Mouse (Mus musculus) heart, postnatal 0 days (tissue): ENCODE data around the gene Krtap13. TPM values are rescaled to one million over a fixed set of nuclear protein-coding genes. Genes with fewer than 3 reads are reported as not detected.

Experiments used
- ATAC-seq: fragments of 200-750 bp; cut with Nextera tagmentation; 2 replicates; pipeline ENCODE4 v1.8.0; 2017; ENCODE audit warnings: low read depth, moderate number of reproducible peaks, moderate library complexity; ENCODE audit not compliant: insufficient read depth
- DNase-seq: peaks from one replicate; pipeline ENCODE4 v3.0.0-alpha.2; 2016; ENCODE audit warnings: low spot score
- H3K27ac ChIP-seq: fragments of 300-500 bp; sonication (generic); 2 replicates; pipeline ENCODE4 v1.5.1; 2014; ENCODE audit warnings: low read depth, mild to moderate bottlenecking
- H3K27me3 ChIP-seq: fragments of 300-500 bp; sonication (generic); 2 replicates; pipeline ENCODE4 v1.6.1; 2014; ENCODE audit warnings: low read length, mixed read lengths; ENCODE audit not compliant: control insufficient read depth, insufficient read depth
- H3K36me3 ChIP-seq: fragments of 300-500 bp; sonication (generic); replicated peaks from 2 replicates; pipeline ENCODE4 v1.6.1; 2014; ENCODE audit warnings: low read length, mixed read lengths; ENCODE audit not compliant: control insufficient read depth, insufficient read depth
- H3K4me1 ChIP-seq: fragments of 300-500 bp; sonication (generic); 2 replicates; pipeline ENCODE4 v1.6.1; 2014; ENCODE audit warnings: antibody characterized with exemption; ENCODE audit not compliant: control insufficient read depth, insufficient read depth
- H3K4me2 ChIP-seq: fragments of 300-500 bp; sonication (generic); 2 replicates; pipeline ENCODE4 v1.6.1; 2014; ENCODE audit warnings: low read depth, mild to moderate bottlenecking, low read length, moderate library complexity
- H3K4me3 ChIP-seq: fragments of 300-500 bp; sonication (generic); 2 replicates; pipeline ENCODE4 v1.5.1; 2014; ENCODE audit warnings: low read depth, low read length
- H3K9ac ChIP-seq: fragments of 300-500 bp; sonication (generic); replicated peaks from 2 replicates; pipeline ENCODE4 v1.6.1; 2014; ENCODE audit warnings: low read depth, low read length, mixed read lengths
- H3K9me3 ChIP-seq: fragments of 300-500 bp; sonication (generic); replicated peaks from 2 replicates; pipeline ENCODE4 v1.6.1; 2016; ENCODE audit warnings: low read length; ENCODE audit not compliant: control insufficient read depth
- CTCF ChIP-seq: IDR thresholded peaks from 2 replicates; pipeline ENCODE4 v1.5.1; 2016; ENCODE audit warnings: antibody characterized with exemption, control low read depth, low read depth
- EP300 ChIP-seq: IDR thresholded peaks from 2 replicates; pipeline ENCODE4 v1.6.1; 2016; ENCODE audit warnings: antibody characterized with exemption, low read depth
- WGBS: fragments of 180-500 bp; shearing (Covaris S2); extraction: QIAGEN DNeasy Blood & Tissue Kit; methylation state at CpG from one replicate; pipeline ENCODE4 v1.1.7; 2014; 5-methylcytosine and 5-hydroxymethylcytosine counted together
- polyA plus RNA-seq: library from polyadenylated mRNA; unstranded; fragments of >200 nt; fragmentation: Nextera tagmentation; extraction: Ambion mirVana; gene quantifications from 2 replicates; pipeline ENCODE4 v1.2.1, GENCODE M21; 2015
- total RNA-seq: library from RNA; depleted of rRNA; stranded (reverse); fragments of >200 nt; gene quantifications from 2 replicates; pipeline ENCODE4 v1.2.3, GENCODE M21; 2014; ENCODE audit warnings: low replicate concordance

The Krtap13 gene
- total and polyA plus RNA-seq, 2 experiments from 2014 or later: not detected

- TF ChIP-seq EP300: 0 out of 2 replicates have a peak, but pooled peaks have one; percentile 35
- TF ChIP-seq CTCF: no peak
- no peak overlapping the region for H3K27ac ChIP-seq
- WGBS: 55% methylated on average over 4 of the region's 4 CpGs
- no peaks in the 10 kb centered on the region for H3K36me3 ChIP-seq
- no peaks in the 10 kb centered on the region for H3K9me3 ChIP-seq
- no peaks in the 10 kb centered on the region for H3K27me3 ChIP-seq
- peak; percentile 7 for DNase-seq
- H3K9ac ChIP-seq: no peak overlapping the region
- ATAC-seq: no peak
- H3K4me2 ChIP-seq: no peak overlapping the region
- H3K4me1 ChIP-seq: no peaks in the 10 kb centered on the region
- H3K4me3 ChIP-seq: no peak overlapping the region
Measured at GRCm38 (mm10) chr16:88744750-88745340, 6.6 kb downstream of the Krtap13 start.

DNA sequence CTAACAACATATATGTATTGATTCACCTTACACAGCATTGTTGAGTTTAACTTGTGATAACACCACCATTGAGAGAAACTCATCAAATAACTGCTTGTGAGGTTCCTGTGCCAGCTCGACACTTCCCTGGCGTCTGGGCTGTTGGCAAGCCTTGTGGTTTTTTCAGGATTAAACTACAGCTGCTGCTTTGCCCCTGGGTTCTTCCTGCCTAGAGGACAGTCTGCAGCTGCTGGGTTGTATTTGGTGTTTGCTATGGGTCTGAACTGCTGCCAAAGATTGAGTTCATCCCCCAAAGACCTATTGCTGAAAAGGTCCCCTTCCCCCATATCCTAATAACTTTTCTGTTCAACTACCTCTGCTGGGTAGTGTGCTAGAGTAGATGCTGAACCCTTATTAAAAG lies 16.0 kb downstream of the Krtap13 start:
- H3K36me3 ChIP-seq: no peaks in the 10 kb centered on the region
- WGBS: 29% methylated on average over 2 of the region's 2 CpGs
- DNase-seq (no peak), ATAC-seq (no peak)
- no peaks in the 10 kb centered on the region for H3K27me3 ChIP-seq
- H3K4me2 ChIP-seq: no peak overlapping the region
- TF ChIP-seq CTCF (no peak), EP300 (no peak)
- H3K9me3 ChIP-seq: no peaks in the 10 kb centered on the region
- H3K4me3 ChIP-seq: no peak overlapping the region
- H3K9ac ChIP-seq: no peak overlapping the region
- no peak overlapping the region for H3K27ac ChIP-seq
- no peaks in the 10 kb centered on the region for H3K4me1 ChIP-seq

- TF ChIP-seq EP300: no peak
- TF ChIP-seq CTCF: no peak
- Histone ChIP-seq H3K4me1 (no peaks in the 10 kb centered on the region), H3K27me3 (no peaks in the 10 kb centered on the region), H3K4me3 (no peak within 1 kb of the TSS), H3K9me3 (no peaks in the 10 kb centered on the region), H3K27ac (no peak within 1 kb of the TSS), H3K9ac (no peak within 1 kb of the TSS), H3K36me3 (no peaks in the 10 kb centered on the region), H3K4me2 (no peak within 1 kb of the TSS)
- ATAC-seq (no peak), DNase-seq (no peak)
- WGBS: 61% methylated on average over 4 of the region's 4 CpGs
Measured at GRCm38 (mm10) chr16:88728812-88729275, 22.6 kb downstream of the Krtap13 start, which contains the start of gene Krtap13-1. Krtap13-1 (plus strand) TSS chr16:88728862.

GRCm38 (mm10) chr16:88720031-88720430 lies 31.4 kb downstream of the Krtap13 start:
- H3K27ac ChIP-seq: no peak overlapping the region
- H3K9ac ChIP-seq: no peak overlapping the region
- H3K4me2 ChIP-seq: no peak overlapping the region
- no peaks in the 10 kb centered on the region for H3K27me3 ChIP-seq
- H3K4me1 ChIP-seq: no peaks in the 10 kb centered on the region
- DNase-seq: no peak
- no peak for ATAC-seq
- no peaks in the 10 kb centered on the region for H3K9me3 ChIP-seq
- no peak for TF ChIP-seq CTCF
- no peak for TF ChIP-seq EP300
- WGBS: 44% methylated on average over 1 of the region's 1 CpGs
- H3K36me3 ChIP-seq: no peaks in the 10 kb centered on the region
- H3K4me3 ChIP-seq: no peak overlapping the region

- no peak overlapping the region for H3K4me2 ChIP-seq
- H3K27me3 ChIP-seq: no peaks in the 10 kb centered on the region
- no peak for TF ChIP-seq CTCF
- no peak for TF ChIP-seq EP300
- no peak overlapping the region for H3K9ac ChIP-seq
- no peaks in the 10 kb centered on the region for H3K4me1 ChIP-seq
- H3K4me3 ChIP-seq: no peak overlapping the region
- ATAC-seq (no peak), DNase-seq (no peak)
- no peak overlapping the region for H3K27ac ChIP-seq
- H3K36me3 ChIP-seq: no peaks in the 10 kb centered on the region
- no peaks in the 10 kb centered on the region for H3K9me3 ChIP-seq
Measured at GRCm38 (mm10) chr16:88716549-88716948, 34.9 kb downstream of the Krtap13 start.

DNA sequence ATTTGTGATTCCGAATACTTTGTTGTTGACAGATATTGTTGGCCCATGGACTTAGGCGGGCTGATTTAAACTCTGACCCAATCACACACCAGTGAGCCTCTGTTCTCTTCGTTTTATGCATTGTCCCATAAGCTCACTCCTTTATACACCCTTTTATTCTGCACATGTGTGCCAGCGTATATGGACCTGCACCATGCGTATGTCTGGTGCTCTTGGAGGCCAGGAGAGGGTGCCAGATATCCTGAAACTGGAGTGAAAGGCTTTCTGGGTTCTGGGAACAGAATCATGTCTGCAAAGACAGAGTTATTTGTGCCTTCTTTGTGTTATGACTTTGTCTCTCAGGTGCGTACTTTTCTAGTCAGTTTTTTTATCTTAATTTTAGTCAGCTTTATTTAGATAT lies 40.2 kb downstream of the Krtap13 start:
- H3K4me1 ChIP-seq: no peaks in the 10 kb centered on the region
- H3K9me3 ChIP-seq: no peaks in the 10 kb centered on the region
- no peaks in the 10 kb centered on the region for H3K27me3 ChIP-seq
- 74% methylated on average over 6 of the region's 6 CpGs for WGBS
- ATAC-seq (no peak), DNase-seq (no peak)
- H3K9ac ChIP-seq: no peak overlapping the region
- H3K36me3 ChIP-seq: no peaks in the 10 kb centered on the region
- H3K27ac ChIP-seq: no peak overlapping the region
- H3K4me2 ChIP-seq: no peak overlapping the region
- no peak for TF ChIP-seq EP300
- TF ChIP-seq CTCF: peak; percentile 18
- H3K4me3 ChIP-seq: no peak overlapping the region
